Mouse (Mus musculus) liver, embryonic 14.5 days (tissue): Measurements from ENCODE around the gene Igf2r. TPM values are rescaled to one million over a fixed set of nuclear protein-coding genes. Genes with fewer than 3 reads are reported as not detected.

Source experiments
- ATAC-seq: fragments of 200-750 bp; cut with Nextera tagmentation; 2 replicates; pipeline ENCODE4 v1.8.0; 2017; ENCODE audit warnings: moderate number of reproducible peaks, mild to moderate bottlenecking, moderate library complexity; ENCODE audit not compliant: insufficient read depth
- DNase-seq, 3 experiments: peaks; one replicate each; pipeline ENCODE4 v3.0.0-alpha.2; 2012 to 2013; ENCODE audit warnings: low read depth in 3 of 3, low spot score in 3 of 3
- H3K27ac ChIP-seq: fragments of 300-500 bp; sonication (generic); 2 replicates; pipeline ENCODE4 v1.5.1; 2014; ENCODE audit warnings: moderate library complexity, mild to moderate bottlenecking, control low read depth, inconsistent platforms
- H3K27me3 ChIP-seq: fragments of 300-500 bp; sonication (generic); 2 replicates; pipeline ENCODE4 v1.6.1; 2014; ENCODE audit warnings: mild to moderate bottlenecking, low read length, moderate library complexity; ENCODE audit not compliant: control insufficient read depth, insufficient read depth
- H3K36me3 ChIP-seq: fragments of 300-500 bp; sonication (generic); replicated peaks from 2 replicates; pipeline ENCODE4 v1.6.1; 2014; ENCODE audit warnings: low read depth; ENCODE audit not compliant: control insufficient read depth, insufficient read depth
- H3K4me1 ChIP-seq, 2 experiments: fragments of 200-500 bp in 1 of 2; fragments of 300-500 bp in 1 of 2; sonication (generic) in 1 of 2; replicated peaks; 2 replicates each; pipeline ENCODE4 v1.6.1; 2012 to 2014; ENCODE audit warnings: antibody characterized with exemption in 1 of 2, inconsistent platforms in 1 of 2, low read length in 1 of 2; ENCODE audit not compliant: control insufficient read depth in 2 of 2, insufficient read depth in 2 of 2
- H3K4me2 ChIP-seq: fragments of 300-500 bp; sonication (generic); 2 replicates; pipeline ENCODE4 v1.6.1; 2014; ENCODE audit warnings: low read depth, mild to moderate bottlenecking, control low read depth, moderate library complexity
- H3K4me3 ChIP-seq, 2 experiments: fragments of 200-500 bp in 1 of 2; fragments of 300-500 bp in 1 of 2; sonication (generic) in 1 of 2; 2 replicates each; pipeline ENCODE4 v1.5.1; 2012 to 2014; ENCODE audit warnings: low read depth in 2 of 2, low read length in 2 of 2, mild to moderate bottlenecking in 2 of 2, control low read depth in 1 of 2, inconsistent platforms in 1 of 2, moderate library complexity in 1 of 2; ENCODE audit not compliant: insufficient read depth in 1 of 2
- H3K9ac ChIP-seq: fragments of 300-500 bp; sonication (generic); replicated peaks from 2 replicates; pipeline ENCODE4 v1.6.1; 2014; ENCODE audit warnings: mild to moderate bottlenecking, control low read depth, moderate library complexity
- H3K9me3 ChIP-seq: fragments of 300-500 bp; sonication (generic); 2 replicates; pipeline ENCODE4 v1.6.1; 2016; ENCODE audit warnings: low read length, mixed read lengths; ENCODE audit not compliant: control insufficient read depth
- CTCF ChIP-seq: IDR thresholded peaks from 2 replicates; pipeline ENCODE4 v1.5.1; 2016; ENCODE audit warnings: antibody characterized with exemption, low read depth, control low read depth
- EP300 ChIP-seq: IDR thresholded peaks from 2 replicates; pipeline ENCODE4 v1.6.1; 2016; ENCODE audit warnings: antibody characterized with exemption, low read depth
- WGBS: fragments of 180-500 bp; shearing (Covaris S2); extraction: QIAGEN DNeasy Blood & Tissue Kit; methylation state at CpG from one replicate; pipeline ENCODE4 v1.1.7; 2014; ENCODE audit not compliant: insufficient replicate concordance; 5-methylcytosine and 5-hydroxymethylcytosine counted together
- polyA plus RNA-seq, 2 experiments: library from polyadenylated mRNA; depleted of rRNA in 1 of 2; stranded (reverse) in 1 of 2; unstranded in 1 of 2; fragments of >200 nt; fragmentation: Nextera tagmentation in 1 of 2; extraction: Ambion mirVana in 1 of 2; gene quantifications; 2 replicates each; pipeline versions ENCODE4 v1.2.1 to v1.2.3; 2012 to 2014

Igf2r gene
- polyA plus RNA-seq, 2 experiments = 12.6 to 12.8 TPM

DNA sequence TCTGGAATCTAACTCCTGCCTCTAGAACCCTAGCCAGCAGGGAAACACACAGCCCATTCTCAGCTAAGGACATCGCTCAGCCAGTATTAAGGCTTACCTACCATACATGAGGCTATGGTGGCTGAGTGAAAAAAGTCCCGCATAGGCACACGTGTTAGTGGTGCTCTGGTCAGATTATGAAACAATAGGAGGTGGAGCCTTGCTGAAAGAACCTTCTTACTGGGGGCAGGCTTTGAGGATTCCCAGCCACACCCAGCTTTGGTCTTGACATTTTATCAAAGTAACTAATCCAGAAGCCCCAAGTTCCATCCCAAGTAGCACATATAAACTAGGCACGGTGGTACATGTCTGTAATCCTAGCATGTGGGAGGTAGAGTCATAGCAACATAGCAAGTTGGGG lies 16.4 kb downstream of the Igf2r start:
- WGBS = 40% methylated on average over 4 of the region's 4 CpGs
- no peak overlapping the region for H3K9ac ChIP-seq
- no peak overlapping the region for H3K4me2 ChIP-seq
- no peaks in the 10 kb centered on the region for H3K27me3 ChIP-seq
- no peak overlapping the region for H3K27ac ChIP-seq
- no peak overlapping the region for H3K4me3 ChIP-seq
- ATAC-seq = no peak
- H3K9me3 ChIP-seq = no peaks in the 10 kb centered on the region
- peaks cover 4 to 35% of the 10 kb centered on the region in 2 experiments; a peak in 3 of 4 replicates for H3K4me1 ChIP-seq
- TF ChIP-seq CTCF (no peak), EP300 (no peak)
- no peaks in the 10 kb centered on the region for H3K36me3 ChIP-seq
- DNase-seq = no peak

GRCm38 (mm10) chr17:12751641-12752040 lies 17.8 kb downstream of the Igf2r start:
- H3K4me1 ChIP-seq = peaks cover 4 to 34% of the 10 kb centered on the region in 2 experiments; a peak in 3 of 4 replicates
- no peak for DNase-seq
- no peak for TF ChIP-seq CTCF
- no peak for TF ChIP-seq EP300

DNA sequence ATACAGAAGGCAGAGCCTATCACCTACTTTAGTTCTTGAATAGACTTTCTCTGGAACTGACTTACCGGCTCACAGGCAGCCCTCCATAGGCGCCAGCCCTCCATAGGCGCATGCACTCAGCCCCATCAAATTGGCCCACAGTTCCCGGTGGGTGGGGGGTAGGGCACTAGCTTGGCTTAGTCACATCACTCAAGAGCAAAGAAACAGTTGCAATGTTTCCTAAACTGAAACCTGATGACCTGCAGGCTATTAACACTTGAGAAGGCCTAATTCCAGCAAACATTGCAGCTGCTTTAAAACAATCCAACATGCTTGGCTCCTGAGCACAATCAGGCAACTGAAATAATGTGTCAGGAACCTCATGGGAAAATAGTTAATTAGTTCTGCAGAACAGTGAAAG lies 18.2 kb downstream of the Igf2r start:
- no peak for ATAC-seq
- no peak for DNase-seq
- 63% methylated on average over 4 of the region's 4 CpGs for WGBS

More at GRCm38 (mm10) chr17:12751641-12752040, 17.8 kb downstream of the Igf2r start:
- Histone ChIP-seq H3K27ac (no peak overlapping the region), H3K27me3 (no peaks in the 10 kb centered on the region), H3K9ac (no peak overlapping the region), H3K9me3 (no peaks in the 10 kb centered on the region), H3K4me3 (no peak overlapping the region), H3K4me2 (no peak overlapping the region), H3K36me3 (no peaks in the 10 kb centered on the region)
- 82% methylated on average over 4 of the region's 4 CpGs for WGBS
- no peak for ATAC-seq

DNA sequence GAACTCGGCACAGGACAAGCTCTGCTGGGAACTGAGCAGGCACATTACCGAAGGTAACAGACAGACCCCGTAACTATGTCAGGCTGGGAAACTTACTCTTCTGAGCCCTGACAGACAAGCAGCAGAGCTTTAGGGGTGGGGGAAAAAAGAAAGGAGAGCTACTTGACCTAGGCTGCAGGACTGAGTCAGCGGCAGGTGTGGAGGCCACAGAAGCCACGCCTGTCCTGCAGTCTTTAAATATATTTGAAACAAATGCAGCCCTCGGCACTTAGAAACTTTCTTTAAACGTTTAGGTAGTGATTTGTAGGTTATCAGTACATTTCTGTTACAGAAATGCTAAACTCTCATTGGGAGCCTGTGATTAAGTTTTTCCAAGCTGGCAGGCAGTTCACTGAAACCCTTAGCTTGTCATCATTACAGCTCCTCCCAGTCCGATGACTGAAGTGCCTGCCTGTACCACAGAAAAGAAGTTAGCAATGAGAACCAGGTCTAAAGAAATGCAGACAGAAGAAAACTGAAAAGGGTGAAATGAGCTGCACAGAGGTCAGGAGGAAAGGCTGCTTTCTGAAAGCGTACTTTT lies 18.8 kb downstream of the Igf2r start:
- no peak overlapping the region for H3K9ac ChIP-seq
- H3K4me1 ChIP-seq = peaks cover 10 to 40% of the 10 kb centered on the region in 2 experiments; a peak in 3 of 4 replicates
- no peak for TF ChIP-seq CTCF
- no peaks in the 10 kb centered on the region for H3K36me3 ChIP-seq
- H3K4me2 ChIP-seq = no peak overlapping the region
- ATAC-seq = no peak
- H3K9me3 ChIP-seq = no peaks in the 10 kb centered on the region
- no peaks in the 10 kb centered on the region for H3K27me3 ChIP-seq
- DNase-seq = no peak
- WGBS = 60% methylated on average over 9 of the region's 9 CpGs
- no peak overlapping the region for H3K27ac ChIP-seq
- no peak overlapping the region for H3K4me3 ChIP-seq

More for the DNA sequence above, 18.2 kb downstream of the Igf2r start:
- Histone ChIP-seq H3K27me3 (no peaks in the 10 kb centered on the region), H3K4me3 (no peak overlapping the region), H3K4me1 (peaks cover 6 to 37% of the 10 kb centered on the region in 2 experiments; a peak in 3 of 4 replicates), H3K9ac (no peak overlapping the region), H3K4me2 (no peak overlapping the region), H3K27ac (no peak overlapping the region), H3K36me3 (no peaks in the 10 kb centered on the region), H3K9me3 (no peaks in the 10 kb centered on the region)
- TF ChIP-seq EP300 (no peak), CTCF (no peak)

GRCm38 (mm10) chr17:12749421-12750367 lies 19.8 kb downstream of the Igf2r start:
- H3K4me1 ChIP-seq = peaks cover 19 to 43% of the 10 kb centered on the region in 2 experiments
- no peak overlapping the region for H3K9ac ChIP-seq
- no peaks in the 10 kb centered on the region for H3K27me3 ChIP-seq
- ATAC-seq = no peak
- no peak overlapping the region for H3K4me3 ChIP-seq
- no peak overlapping the region for H3K4me2 ChIP-seq
- no peaks in the 10 kb centered on the region for H3K36me3 ChIP-seq
- no peak for TF ChIP-seq EP300
- no peak for TF ChIP-seq CTCF
- no peaks in the 10 kb centered on the region for H3K9me3 ChIP-seq
- DNase-seq = no peak
- WGBS = 43% methylated on average over 8 of the region's 8 CpGs
- H3K27ac ChIP-seq = no peak overlapping the region
